Mouse (Mus musculus) ES-E14 (cell line): ENCODE data around the gene Trip10. TPM values are rescaled to one million over a fixed set of nuclear protein-coding genes. Genes with fewer than 3 reads are reported as not detected.

Source experiments
- DNase-seq: peaks from one replicate; pipeline ENCODE4 v3.0.0-alpha.2; 2013; ENCODE audit warnings: low read depth, low spot score
- H3K27ac ChIP-seq: 2 replicates; pipeline ENCODE4 v1.5.1; 2012; ENCODE audit warnings: low read depth, mild to moderate bottlenecking, low read length, moderate library complexity, mixed read lengths; ENCODE audit not compliant: poor library complexity, insufficient read depth, severe bottlenecking
- H3K36me3 ChIP-seq: 2 replicates; pipeline ENCODE4 v1.6.1; 2012; ENCODE audit warnings: mild to moderate bottlenecking, low read length, moderate library complexity, mixed read lengths; ENCODE audit not compliant: control insufficient read depth, poor library complexity, insufficient read depth, severe bottlenecking
- H3K4me1 ChIP-seq, 2 experiments: fragments of 150-350 bp in 1 of 2; sonication (generic) in 1 of 2; 2 replicates each; pipeline ENCODE4 v1.6.1; 2012; ENCODE audit warnings: low read length in 2 of 2, mild to moderate bottlenecking in 1 of 2, mixed read lengths in 1 of 2; ENCODE audit not compliant: control insufficient read depth in 2 of 2, insufficient read depth in 2 of 2, poor library complexity in 1 of 2
- H3K4me3 ChIP-seq, 2 experiments: fragments of 150-350 bp in 1 of 2; sonication (generic) in 1 of 2; 2 replicates each; pipeline ENCODE4 v1.5.1; 2012; ENCODE audit warnings: low read length in 2 of 2, low read depth in 1 of 2, mild to moderate bottlenecking in 1 of 2, mixed read lengths in 1 of 2; ENCODE audit not compliant: insufficient read depth in 1 of 2, poor library complexity in 1 of 2, severe bottlenecking in 1 of 2
- H3K9ac ChIP-seq: 2 replicates; pipeline ENCODE4 v1.6.1; 2012; ENCODE audit warnings: low read depth, mild to moderate bottlenecking, low read length, mixed read lengths; ENCODE audit not compliant: poor library complexity, insufficient read depth, severe bottlenecking
- H3K9me3 ChIP-seq: fragments of 150-350 bp; sonication (generic); 2 replicates; pipeline ENCODE4 v1.6.1; 2012; ENCODE audit warnings: low read depth, mild to moderate bottlenecking, low read length; ENCODE audit not compliant: control insufficient read depth, insufficient read depth
- CHD2 ChIP-seq: IDR thresholded peaks from 2 replicates; pipeline ENCODE4 v1.6.1; 2014; ENCODE audit warnings: mild to moderate bottlenecking, low read depth, low read length, inconsistent platforms
- HCFC1 ChIP-seq: IDR thresholded peaks from 2 replicates; pipeline ENCODE4 v1.6.1; 2012; ENCODE audit warnings: low read length, inconsistent platforms, borderline replicate concordance; ENCODE audit not compliant: insufficient read depth
- MAFK ChIP-seq: IDR thresholded peaks from 2 replicates; pipeline ENCODE4 v1.6.1; 2014; ENCODE audit warnings: mild to moderate bottlenecking, low read depth, low read length, inconsistent platforms; ENCODE audit not compliant: insufficient read depth
- ZC3H11A ChIP-seq: IDR thresholded peaks from 2 replicates; pipeline ENCODE4 v1.6.1; 2012; ENCODE audit warnings: low read depth, mild to moderate bottlenecking, inconsistent platforms, low read length, borderline replicate concordance
- ZNF384 ChIP-seq: IDR thresholded peaks from 2 replicates; pipeline ENCODE4 v1.6.1; 2012; ENCODE audit warnings: low read depth, low read length, inconsistent platforms
- in situ Hi-C, 2 experiments: fragments of 600-800 bp; cut with MboI; formaldehyde crosslinking; loops; one replicate each; pipeline ENCODE4 v1.15.1; 2025; ENCODE audit warnings: low sequenced_read_pairs in 2 of 2, inconsistent platforms in 1 of 2; ENCODE audit not compliant: unreplicated experiment in 2 of 2
- total RNA-seq: library from RNA; depleted of rRNA; stranded (reverse); fragments of 300-350 nt; gene quantifications from 2 replicates; pipeline ENCODE4 v1.2.3, GENCODE M21; 2012

The Trip10 gene
- total RNA-seq, 1 experiment: 40.6 TPM

DNA sequence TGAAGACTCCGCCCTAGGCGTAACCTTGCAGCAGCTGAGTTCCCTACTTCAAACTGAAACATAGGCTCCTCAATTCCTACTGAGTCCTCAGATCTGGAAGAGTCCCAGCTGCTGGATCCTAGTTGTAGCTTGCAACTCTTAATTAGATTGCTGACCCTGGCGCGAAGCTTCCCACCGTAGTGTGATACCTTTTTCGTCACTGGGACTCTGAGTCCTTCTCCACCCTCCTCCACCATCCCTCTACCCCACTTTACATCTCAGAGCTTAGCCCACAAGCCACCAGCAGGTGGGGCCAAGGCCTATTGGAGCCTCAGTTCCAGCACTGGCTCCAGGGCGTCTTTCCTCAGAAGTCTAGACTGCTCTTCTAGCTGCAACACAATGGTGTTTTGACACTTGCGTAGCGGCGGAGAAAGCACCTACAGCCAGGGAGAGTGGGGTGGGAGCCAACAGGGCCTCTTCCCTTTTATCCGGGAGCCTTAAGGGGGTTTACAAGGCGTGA, 1.0 kb upstream of the Trip10 start, which contains the start of gene Gpr108:
TSS of gene Gpr108 (minus strand) at position 246 of the 499 bp plus-strand sequence.
- peak within 1 kb of the TSS; percentile 89 for H3K9ac ChIP-seq
- in situ Hi-C loops: no loop called here
- H3K27ac ChIP-seq: peak within 1 kb of the TSS; percentile 41
- no peak for TF ChIP-seq CHD2
- no peak for TF ChIP-seq HCFC1
- TF ChIP-seq ZC3H11A: peak; percentile 20; the same call in 1 of the 2 replicates
- H3K4me3 ChIP-seq: peak within 1 kb of the TSS; percentile 87 to 91
- peaks cover 0 to 11% of the 10 kb centered on the region in 2 experiments; a peak in 3 of 4 replicates for H3K4me1 ChIP-seq
- no peaks in the 10 kb centered on the region for H3K9me3 ChIP-seq
- DNase-seq: peak; percentile 85
- peaks cover 7% of the 10 kb centered on the region; the same call in 1 of the 2 replicates for H3K36me3 ChIP-seq

- Histone ChIP-seq H3K9me3 (no peaks in the 10 kb centered on the region), H3K4me3 (peak overlapping the region; percentile 77 to 87), H3K9ac (peak overlapping the region; percentile 82), H3K27ac (no peak overlapping the region; the same call in 1 of the 2 replicates), H3K4me1 (peaks cover 0 to 11% of the 10 kb centered on the region in 2 experiments; a peak in 3 of 4 replicates), H3K36me3 (peaks cover 12% of the 10 kb centered on the region)
- DNase-seq: no peak
- TF ChIP-seq MAFK (no peak), HCFC1 (no peak), ZC3H11A (no peak), ZNF384 (no peak), CHD2 (no peak)
- in situ Hi-C loops: no loop called here
Measured at GRCm38 (mm10) chr17:57248771-57249170, 484 bp upstream of the Trip10 start.

GRCm38 (mm10) chr17:57250461-57251160, 1.4 kb downstream of the Trip10 start:
- in situ Hi-C loops: no loop called here
- no peak for DNase-seq
- H3K36me3 ChIP-seq: peaks cover 26% of the 10 kb centered on the region
- peaks cover 0 to 11% of the 10 kb centered on the region in 2 experiments; a peak in 3 of 4 replicates for H3K4me1 ChIP-seq
- no peaks in the 10 kb centered on the region for H3K9me3 ChIP-seq
- no peak for TF ChIP-seq ZC3H11A
- no peak for TF ChIP-seq MAFK
- TF ChIP-seq ZNF384: no peak
- TF ChIP-seq HCFC1: no peak
- TF ChIP-seq CHD2: no peak
- peak overlapping the region; percentile 87 to 91 for H3K4me3 ChIP-seq
- H3K9ac ChIP-seq: peak overlapping the region; percentile 45
- no peak overlapping the region for H3K27ac ChIP-seq

DNA sequence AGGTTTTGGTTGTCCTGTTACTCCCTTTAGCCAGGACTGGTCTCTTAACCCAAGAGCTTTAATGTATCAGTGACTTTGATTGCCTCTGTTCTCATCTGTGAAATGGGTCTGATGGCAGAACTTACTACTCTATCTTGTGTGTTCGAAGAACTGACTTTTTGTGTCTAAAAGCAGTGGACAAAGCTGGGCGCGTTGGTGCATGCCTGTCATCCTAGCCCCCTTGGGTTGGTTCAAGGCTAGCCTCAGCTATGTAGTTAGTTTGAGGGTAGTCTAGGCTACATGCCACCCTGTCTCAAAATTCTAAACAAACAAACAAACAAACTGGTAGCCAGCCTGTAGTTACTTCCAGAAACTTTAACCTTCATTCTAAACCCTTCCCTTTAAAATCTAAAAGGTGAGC, 2.2 kb downstream of the Trip10 start:
- Histone ChIP-seq H3K9me3 (no peaks in the 10 kb centered on the region), H3K4me3 (no peak overlapping the region), H3K4me1 (peaks cover 0 to 11% of the 10 kb centered on the region in 2 experiments; a peak in 3 of 4 replicates), H3K36me3 (peaks cover 28% of the 10 kb centered on the region), H3K27ac (no peak overlapping the region), H3K9ac (no peak overlapping the region)
- TF ChIP-seq ZNF384: no peak
- TF ChIP-seq CHD2: no peak
- TF ChIP-seq HCFC1: no peak
- TF ChIP-seq MAFK: no peak
- TF ChIP-seq ZC3H11A: no peak
- DNase-seq: no peak
- in situ Hi-C loops: no loop called here
